Mouse (Mus musculus): ENCODE results near the gene Sh3pxd2b. TPM values are rescaled to one million over a fixed set of nuclear protein-coding genes. Genes with fewer than 3 reads are reported as not detected.

Sh3pxd2b gene
- polyA plus RNA-seq, 1 experiment from 2014 or later, result 21.6 TPM

DNA sequence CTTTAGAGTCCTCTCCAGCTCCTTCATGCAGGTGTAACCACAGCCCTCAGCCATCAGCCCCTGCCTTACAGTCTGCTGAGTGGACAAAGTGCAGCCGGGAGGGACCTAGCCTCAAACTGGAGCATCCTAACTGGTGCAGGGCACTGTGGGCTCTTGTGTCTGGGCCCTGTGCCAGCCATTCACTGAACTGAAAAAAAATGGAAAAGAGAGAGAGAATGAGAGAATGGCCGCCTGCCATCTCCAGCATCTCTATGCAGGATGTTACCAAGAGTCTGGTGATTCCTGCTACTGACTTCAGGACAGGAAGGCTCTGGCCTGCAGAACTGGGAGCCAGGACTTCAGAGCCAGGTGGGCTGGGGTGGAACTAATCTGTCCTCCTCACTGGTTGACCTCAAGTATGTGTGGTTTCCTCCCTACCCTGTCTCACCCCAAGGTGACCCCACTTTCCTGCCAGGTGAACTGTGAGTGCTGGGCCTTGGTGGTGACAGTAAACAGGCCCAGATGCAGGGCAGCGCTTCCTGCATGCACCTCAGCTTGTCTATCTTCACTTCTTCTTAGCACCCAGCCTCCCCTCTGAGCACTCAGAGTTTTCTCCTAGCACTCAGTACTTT is 16.1 kb downstream of the Sh3pxd2b start:
- no peak overlapping the region for H3K4me2 ChIP-seq (ENCODE audit: low read length)
- H3K36me3 ChIP-seq (ENCODE audit: control insufficient read depth, insufficient read depth, low read length), result no peaks in the 10 kb centered on the region
- no peak overlapping the region for H3K4me3 ChIP-seq (ENCODE audit: low read depth, low read length)
- 0 out of 2 replicates have a peak overlapping the region, but pooled peaks have one; percentile 35 for H3K27ac ChIP-seq (ENCODE audit: low read length)
- WGBS, result 57% methylated on average over 3 of the region's 3 CpGs
- H3K9me3 ChIP-seq (replicated peaks; ENCODE audit: control insufficient read depth, low read length, poor library complexity, severe bottlenecking), result no peaks in the 10 kb centered on the region
- H3K4me1 ChIP-seq (ENCODE audit: control insufficient read depth, insufficient read depth, low read length), result peaks cover 12% of the 10 kb centered on the region
- H3K9ac ChIP-seq (ENCODE audit: low read depth, low read length), result no peak overlapping the region; the same call in 1 of the 2 replicates
- H3K27me3 ChIP-seq (ENCODE audit: control insufficient read depth, insufficient read depth, low read depth, low read length), result no peaks in the 10 kb centered on the region
- peak; percentile 66 for ATAC-seq

DNA sequence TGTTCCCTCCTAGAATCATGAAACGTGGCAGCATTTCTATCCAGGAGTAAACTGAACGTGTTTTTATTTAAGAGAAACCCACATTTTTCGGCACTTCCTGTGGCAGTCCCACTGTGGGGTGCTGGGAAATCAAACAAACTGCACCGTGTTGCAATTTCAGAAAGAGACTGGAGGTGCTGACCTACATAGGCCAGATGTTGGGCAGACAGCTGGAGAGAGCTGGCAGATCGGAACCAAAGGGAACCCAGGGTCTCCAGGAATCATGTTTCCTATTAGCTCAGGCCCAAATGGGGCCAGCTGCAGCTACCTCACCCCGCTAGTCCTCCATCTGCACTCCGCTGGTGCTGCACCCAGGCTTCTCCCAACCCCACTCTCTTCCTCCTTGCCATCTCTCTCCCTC is 16.8 kb downstream of the Sh3pxd2b start:
- H3K9me3 ChIP-seq (replicated peaks; ENCODE audit: control insufficient read depth, low read length, poor library complexity, severe bottlenecking), result no peaks in the 10 kb centered on the region
- H3K4me1 ChIP-seq (ENCODE audit: control insufficient read depth, insufficient read depth, low read length), result peaks cover 12% of the 10 kb centered on the region
- H3K9ac ChIP-seq (ENCODE audit: low read depth, low read length), result no peak overlapping the region; the same call in 1 of the 2 replicates
- no peak overlapping the region for H3K4me2 ChIP-seq (ENCODE audit: low read length)
- 83% methylated on average over 7 of the region's 7 CpGs for WGBS
- no peaks in the 10 kb centered on the region for H3K36me3 ChIP-seq (ENCODE audit: control insufficient read depth, insufficient read depth, low read length)
- H3K4me3 ChIP-seq (ENCODE audit: low read depth, low read length), result no peak overlapping the region
- no peaks in the 10 kb centered on the region for H3K27me3 ChIP-seq (ENCODE audit: control insufficient read depth, insufficient read depth, low read depth, low read length)
- no peak overlapping the region for H3K27ac ChIP-seq (ENCODE audit: low read length)
- ATAC-seq, result no peak

DNA sequence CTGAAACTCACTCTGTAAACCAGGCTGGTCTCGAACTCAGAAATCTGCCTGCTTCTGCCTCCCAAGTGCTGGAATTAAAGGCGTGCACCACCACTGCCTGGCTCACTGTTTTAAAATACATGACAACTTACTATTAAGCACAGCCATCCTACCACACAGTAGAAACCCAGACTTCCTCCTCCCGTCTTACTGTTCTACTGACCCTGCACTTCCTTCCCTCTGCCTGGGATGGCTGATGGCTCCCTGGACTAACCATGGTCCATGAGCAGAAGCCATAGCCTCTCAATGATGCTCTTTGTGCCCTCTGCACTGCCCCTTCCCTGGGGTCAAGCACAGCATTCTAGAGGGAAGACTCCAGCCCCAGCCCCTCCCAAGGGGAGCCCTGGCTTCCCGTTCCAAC is 17.9 kb downstream of the Sh3pxd2b start:
- no peak overlapping the region for H3K4me2 ChIP-seq (ENCODE audit: low read length)
- no peak overlapping the region for H3K27ac ChIP-seq (ENCODE audit: low read length)
- peaks cover 12% of the 10 kb centered on the region for H3K4me1 ChIP-seq (ENCODE audit: control insufficient read depth, insufficient read depth, low read length)
- ATAC-seq, result no peak
- no peaks in the 10 kb centered on the region for H3K9me3 ChIP-seq (replicated peaks; ENCODE audit: control insufficient read depth, low read length, poor library complexity, severe bottlenecking)
- no peak overlapping the region for H3K9ac ChIP-seq (ENCODE audit: low read depth, low read length)
- WGBS, result 88% methylated on average over 4 of the region's 4 CpGs
- no peaks in the 10 kb centered on the region for H3K27me3 ChIP-seq (ENCODE audit: control insufficient read depth, insufficient read depth, low read depth, low read length)
- no peaks in the 10 kb centered on the region for H3K36me3 ChIP-seq (ENCODE audit: control insufficient read depth, insufficient read depth, low read length)
- H3K4me3 ChIP-seq (ENCODE audit: low read depth, low read length), result no peak overlapping the region

DNA sequence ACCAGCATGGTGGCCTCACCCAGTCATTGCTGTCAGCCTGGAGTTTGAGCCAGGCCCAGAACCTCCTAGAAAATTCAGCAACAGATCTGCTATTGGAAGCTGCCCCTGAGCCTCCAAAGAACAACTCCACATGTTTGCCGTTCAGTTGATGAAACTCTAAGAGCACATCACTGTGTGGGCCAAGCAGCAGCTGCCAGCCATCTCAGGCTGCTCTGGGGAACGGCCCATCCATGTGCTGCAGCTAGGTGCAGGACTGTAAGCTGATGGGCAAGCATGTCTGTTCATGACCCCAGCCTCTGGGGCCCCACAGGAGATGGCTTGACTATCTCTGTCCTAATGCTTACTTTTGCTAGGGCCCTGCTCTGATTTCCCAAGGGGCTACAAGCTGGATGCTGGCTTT is 19.4 kb downstream of the Sh3pxd2b start:
- no peak overlapping the region for H3K4me3 ChIP-seq (ENCODE audit: low read depth, low read length)
- no peak overlapping the region for H3K9ac ChIP-seq (ENCODE audit: low read depth, low read length)
- H3K27me3 ChIP-seq (ENCODE audit: control insufficient read depth, insufficient read depth, low read depth, low read length), result no peaks in the 10 kb centered on the region
- no peak overlapping the region for H3K27ac ChIP-seq (ENCODE audit: low read length)
- no peak for ATAC-seq
- H3K36me3 ChIP-seq (ENCODE audit: control insufficient read depth, insufficient read depth, low read length), result 0 out of 2 replicates have a peak, but pooled peaks cover 2% of the 10 kb centered on the region
- H3K4me2 ChIP-seq (ENCODE audit: low read length), result no peak overlapping the region
- 88% methylated on average over 2 of the region's 2 CpGs for WGBS
- peaks cover 12% of the 10 kb centered on the region for H3K4me1 ChIP-seq (ENCODE audit: control insufficient read depth, insufficient read depth, low read length)
- no peaks in the 10 kb centered on the region for H3K9me3 ChIP-seq (replicated peaks; ENCODE audit: control insufficient read depth, low read length, poor library complexity, severe bottlenecking)

DNA sequence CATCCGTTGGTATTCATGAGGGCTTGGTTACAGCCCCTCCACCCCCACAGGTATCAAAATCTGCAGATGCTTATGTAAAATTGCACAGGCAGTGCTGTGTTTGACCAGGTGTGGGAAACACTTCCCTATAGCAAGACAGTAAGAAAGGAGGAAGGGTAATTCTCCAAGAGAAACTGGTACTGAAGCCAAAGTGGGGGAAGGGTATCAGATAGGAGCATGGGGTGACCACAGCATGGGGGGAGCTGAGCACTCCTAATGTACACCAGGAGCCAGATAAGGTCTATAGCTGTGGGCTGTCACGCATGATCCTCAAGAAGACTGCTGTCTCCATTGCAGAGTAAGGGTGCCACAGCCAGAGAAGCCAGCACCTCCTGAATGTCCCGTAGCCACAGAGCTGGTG is 21.4 kb downstream of the Sh3pxd2b start:
- 95% methylated on average over 3 of the region's 3 CpGs for WGBS
- H3K27me3 ChIP-seq (ENCODE audit: control insufficient read depth, insufficient read depth, low read depth, low read length), result no peaks in the 10 kb centered on the region
- H3K36me3 ChIP-seq (ENCODE audit: control insufficient read depth, insufficient read depth, low read length), result peaks cover 6% of the 10 kb centered on the region
- no peaks in the 10 kb centered on the region for H3K9me3 ChIP-seq (replicated peaks; ENCODE audit: control insufficient read depth, low read length, poor library complexity, severe bottlenecking)
- no peak overlapping the region for H3K4me2 ChIP-seq (ENCODE audit: low read length)
- H3K4me1 ChIP-seq (ENCODE audit: control insufficient read depth, insufficient read depth, low read length), result peaks cover 7% of the 10 kb centered on the region
- no peak overlapping the region for H3K27ac ChIP-seq (ENCODE audit: low read length)
- ATAC-seq, result no peak
- no peak overlapping the region for H3K4me3 ChIP-seq (ENCODE audit: low read depth, low read length)
- no peak overlapping the region for H3K9ac ChIP-seq (ENCODE audit: low read depth, low read length)

DNA sequence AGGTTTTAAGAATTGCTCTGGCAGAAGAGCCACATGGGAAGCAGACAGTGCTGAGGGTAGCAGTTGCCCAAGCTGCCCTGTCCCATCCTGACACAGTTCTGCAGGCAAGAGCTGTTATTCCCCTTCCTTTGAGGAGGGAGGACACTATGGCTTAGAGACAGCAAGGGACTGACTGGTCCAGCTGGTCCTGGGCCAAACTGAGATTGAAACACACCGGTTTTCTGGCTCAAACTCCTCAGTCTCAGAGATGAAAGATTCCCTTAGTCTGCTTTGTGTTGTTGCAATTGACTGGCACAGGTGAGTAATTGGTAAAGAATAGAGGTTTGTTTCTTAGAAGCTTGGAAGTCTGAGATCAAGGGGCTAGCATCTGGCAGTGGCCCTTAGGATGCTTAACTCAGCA is 23.3 kb downstream of the Sh3pxd2b start:
- Histone ChIP-seq H3K4me3 (ENCODE audit: low read depth, low read length) (no peak overlapping the region), H3K27me3 (ENCODE audit: control insufficient read depth, insufficient read depth, low read depth, low read length) (no peaks in the 10 kb centered on the region), H3K27ac (ENCODE audit: low read length) (no peak overlapping the region), H3K9me3 (replicated peaks; ENCODE audit: control insufficient read depth, low read length, poor library complexity, severe bottlenecking) (no peaks in the 10 kb centered on the region), H3K9ac (ENCODE audit: low read depth, low read length) (no peak overlapping the region), H3K4me2 (ENCODE audit: low read length) (no peak overlapping the region), H3K36me3 (ENCODE audit: control insufficient read depth, insufficient read depth, low read length) (peaks cover 6% of the 10 kb centered on the region), H3K4me1 (ENCODE audit: control insufficient read depth, insufficient read depth, low read length) (no peaks in the 10 kb centered on the region)
- 48% methylated on average over 1 of the region's 1 CpGs for WGBS
- no peak for ATAC-seq

DNA sequence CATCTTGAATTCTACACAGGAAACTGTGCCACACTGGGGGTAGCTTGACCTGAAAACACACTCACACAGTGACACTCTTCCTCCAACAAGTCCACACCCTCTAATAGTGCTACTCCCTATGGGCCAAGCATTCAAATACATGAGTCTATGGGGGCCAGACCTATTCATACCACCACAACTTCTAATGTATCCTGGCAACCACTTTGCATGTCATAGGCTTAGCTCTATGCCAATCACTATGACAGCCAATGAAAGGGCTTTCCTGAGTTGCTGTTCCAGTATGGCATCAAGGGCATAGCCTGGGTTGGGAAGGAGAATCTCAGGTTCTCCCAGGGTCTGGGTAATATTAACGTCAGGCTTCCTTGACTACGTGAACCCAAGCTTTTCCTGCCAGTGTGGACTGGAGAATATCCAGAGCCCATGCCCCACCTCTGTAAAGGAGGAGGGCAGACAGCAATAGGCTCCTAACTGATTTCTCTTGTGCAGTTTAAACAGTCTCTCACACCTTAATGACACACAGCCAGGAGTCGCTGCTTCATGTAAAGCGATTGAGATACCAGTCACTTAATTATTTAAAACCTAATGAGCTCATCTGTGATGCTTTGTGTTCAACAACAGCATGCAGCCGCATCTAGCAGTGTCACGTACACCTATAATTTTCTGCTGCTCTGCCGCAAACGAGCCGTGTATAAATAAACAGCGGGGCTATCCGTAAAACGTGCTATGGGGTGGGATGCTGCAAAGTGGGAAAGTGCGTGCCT is 25.8 kb downstream of the Sh3pxd2b start:
- Histone ChIP-seq H3K27ac (ENCODE audit: low read length) (peak overlapping the region; percentile 43; the same call in 1 of the 2 replicates), H3K4me1 (ENCODE audit: control insufficient read depth, insufficient read depth, low read length) (no peaks in the 10 kb centered on the region), H3K4me3 (ENCODE audit: low read depth, low read length) (no peak overlapping the region), H3K27me3 (ENCODE audit: control insufficient read depth, insufficient read depth, low read depth, low read length) (no peaks in the 10 kb centered on the region), H3K4me2 (ENCODE audit: low read length) (no peak overlapping the region), H3K9ac (ENCODE audit: low read depth, low read length) (no peak overlapping the region), H3K36me3 (ENCODE audit: control insufficient read depth, insufficient read depth, low read length) (peaks cover 12% of the 10 kb centered on the region), H3K9me3 (replicated peaks; ENCODE audit: control insufficient read depth, low read length, poor library complexity, severe bottlenecking) (no peaks in the 10 kb centered on the region)
- WGBS, result 74% methylated on average over 13 of the region's 13 CpGs
- peak; percentile 33; the same call in 1 of the 2 replicates for ATAC-seq

DNA sequence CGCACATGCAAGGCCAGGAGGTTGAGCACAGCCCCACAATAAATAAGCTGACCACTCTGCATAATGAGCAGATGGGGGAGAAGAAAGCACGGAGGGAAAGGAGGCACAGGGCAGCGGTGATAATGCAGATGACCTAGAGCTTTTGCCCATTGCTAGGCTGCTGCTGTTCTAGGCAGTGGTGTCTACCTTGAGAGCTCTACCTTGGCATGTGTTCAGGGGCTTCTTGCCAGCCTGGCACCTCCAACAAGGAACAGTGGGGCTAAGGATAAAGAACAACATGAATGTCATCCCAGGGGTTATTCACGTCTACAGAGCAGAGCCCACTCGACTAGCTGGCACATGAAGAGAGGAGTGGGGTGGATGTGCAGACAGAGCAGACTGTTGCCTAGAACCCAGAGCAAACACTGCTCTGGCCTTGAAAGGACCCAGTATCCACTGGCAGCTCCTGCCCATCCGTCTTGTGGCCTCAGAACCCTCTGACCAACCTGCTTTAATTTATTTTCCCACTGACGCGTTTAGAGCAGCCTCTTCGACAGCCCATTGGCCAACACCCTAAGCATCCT is 26.5 kb downstream of the Sh3pxd2b start:
- H3K9me3 ChIP-seq (replicated peaks; ENCODE audit: control insufficient read depth, low read length, poor library complexity, severe bottlenecking), result no peaks in the 10 kb centered on the region
- peak; percentile 29; the same call in 1 of the 2 replicates for ATAC-seq
- H3K27ac ChIP-seq (ENCODE audit: low read length), result peak overlapping the region; percentile 43; the same call in 1 of the 2 replicates
- no peak overlapping the region for H3K4me3 ChIP-seq (ENCODE audit: low read depth, low read length)
- no peaks in the 10 kb centered on the region for H3K4me1 ChIP-seq (ENCODE audit: control insufficient read depth, insufficient read depth, low read length)
- H3K27me3 ChIP-seq (ENCODE audit: control insufficient read depth, insufficient read depth, low read depth, low read length), result no peaks in the 10 kb centered on the region
- H3K4me2 ChIP-seq (ENCODE audit: low read length), result no peak overlapping the region
- H3K9ac ChIP-seq (ENCODE audit: low read depth, low read length), result no peak overlapping the region
- peaks cover 12% of the 10 kb centered on the region for H3K36me3 ChIP-seq (ENCODE audit: control insufficient read depth, insufficient read depth, low read length)
- 72% methylated on average over 9 of the region's 9 CpGs for WGBS

DNA sequence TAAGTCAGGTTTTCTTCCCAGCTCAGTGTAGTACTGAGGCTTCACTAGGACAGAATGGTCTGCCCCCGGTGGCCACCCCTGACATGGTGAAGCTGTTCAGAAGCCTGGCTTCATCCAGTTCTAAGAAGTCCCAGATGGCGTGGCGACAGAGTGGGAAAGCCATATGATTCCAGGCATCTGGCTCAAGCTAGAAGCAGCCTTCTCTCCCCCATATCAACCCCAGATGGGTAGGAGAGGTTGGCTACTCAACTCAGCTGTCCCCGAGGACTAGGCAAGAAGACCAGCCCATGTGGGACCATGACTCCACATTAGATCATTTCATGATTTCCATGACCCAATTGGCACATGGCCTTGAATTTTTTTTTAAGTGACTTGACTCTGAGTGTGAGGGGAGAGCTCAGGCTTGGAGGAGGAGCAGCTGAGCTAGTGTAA is 27.5 kb downstream of the Sh3pxd2b start:
- Histone ChIP-seq H3K4me2 (ENCODE audit: low read length) (no peak overlapping the region), H3K9me3 (replicated peaks; ENCODE audit: control insufficient read depth, low read length, poor library complexity, severe bottlenecking) (no peaks in the 10 kb centered on the region), H3K36me3 (ENCODE audit: control insufficient read depth, insufficient read depth, low read length) (peaks cover 12% of the 10 kb centered on the region), H3K27ac (ENCODE audit: low read length) (no peak overlapping the region), H3K4me3 (ENCODE audit: low read depth, low read length) (no peak overlapping the region), H3K4me1 (ENCODE audit: control insufficient read depth, insufficient read depth, low read length) (no peaks in the 10 kb centered on the region), H3K27me3 (ENCODE audit: control insufficient read depth, insufficient read depth, low read depth, low read length) (no peaks in the 10 kb centered on the region), H3K9ac (ENCODE audit: low read depth, low read length) (no peak overlapping the region)
- ATAC-seq, result no peak; the same call in 1 of the 2 replicates
- 88% methylated on average over 4 of the region's 4 CpGs for WGBS

Measured in midbrain, embryonic 16.5 days (tissue).